Comparison of ENCODE assay signal across 26 mouse cellular contexts in the genomic region with DNA sequence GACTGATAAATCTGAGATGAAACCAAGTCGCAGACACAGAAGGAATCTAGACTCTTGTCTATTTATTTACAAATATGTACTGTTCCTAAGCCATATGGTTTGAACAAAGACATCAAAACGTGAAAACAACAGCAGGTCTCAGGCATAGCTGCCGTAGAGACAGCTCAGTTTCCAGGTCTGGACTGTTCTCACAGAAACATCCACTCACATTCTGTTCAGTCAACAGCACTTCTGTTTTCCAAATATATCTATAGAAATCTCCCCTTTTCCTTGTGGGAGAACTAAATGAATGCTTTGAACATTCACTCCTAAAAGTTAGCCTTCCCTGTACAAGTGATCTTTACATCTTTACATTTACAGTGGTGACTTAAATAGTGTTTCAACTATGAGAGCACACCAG.
DNase-seq lines count a peak whose midpoint lies in the region; ATAC-seq and TF ChIP-seq lines count a peak whose summit lies in the region.
"Had no signal": no experiment of that assay in that cellular context is flagged by ENCODE, and none has a peak within 500 bp of the region (broad histone marks: within the 10 kb centered on the region; RNA-seq: fewer than 3 reads in every experiment).

No protein-coding gene starts in this region.

- no peaks in the 10 kb centered on the region for H3K27me3 ChIP-seq in forebrain, embryonic 14.5 days (replicated peaks; ENCODE audit: control insufficient read depth, insufficient read depth, low read length)
- H3K27me3 ChIP-seq in forebrain, embryonic 11.5 days (ENCODE audit: control insufficient read depth, insufficient read depth, low read length): no peaks in the 10 kb centered on the region
- no peaks in the 10 kb centered on the region for H3K27me3 ChIP-seq in hindbrain, embryonic 16.5 days (replicated peaks; ENCODE audit: control insufficient read depth, insufficient read depth, low read length)
- H3K27me3 ChIP-seq: CH12.LX; embryonic facial prominence, embryonic 12.5 days; hindbrain, embryonic 15.5 days; kidney, embryonic 15.5 days; limb, embryonic 15.5 days; liver, embryonic 13.5 days; stomach, embryonic 15.5 days had no signal

- no peaks in the 10 kb centered on the region for H3K36me3 ChIP-seq in forebrain, embryonic 14.5 days (ENCODE audit: control insufficient read depth, insufficient read depth, low read length)
- no peaks in the 10 kb centered on the region for H3K36me3 ChIP-seq in forebrain, embryonic 11.5 days (ENCODE audit: control insufficient read depth, insufficient read depth, low read length)
- H3K36me3 ChIP-seq in hindbrain, embryonic 16.5 days (ENCODE audit: control insufficient read depth, insufficient read depth, low read length): no peaks in the 10 kb centered on the region
- H3K36me3 ChIP-seq: embryonic facial prominence, embryonic 12.5 days; hindbrain, embryonic 10.5 days; hindbrain, embryonic 15.5 days; kidney, embryonic 15.5 days; limb, embryonic 15.5 days; liver, embryonic 13.5 days; stomach, embryonic 15.5 days had no signal

- H3K4me2 ChIP-seq in forebrain, embryonic 14.5 days (ENCODE audit: low read length): no peak overlapping the region
- no peak overlapping the region for H3K4me2 ChIP-seq in forebrain, embryonic 11.5 days (ENCODE audit: low read depth, low read length, severe bottlenecking)
- no peak overlapping the region for H3K4me2 ChIP-seq in hindbrain, embryonic 16.5 days (ENCODE audit: low read length)
- H3K4me2 ChIP-seq: embryonic facial prominence, embryonic 12.5 days; hindbrain, embryonic 15.5 days; kidney, embryonic 15.5 days; limb, embryonic 15.5 days; liver, embryonic 13.5 days; stomach, embryonic 15.5 days had no signal

- no peaks in the 10 kb centered on the region for H3K9me3 ChIP-seq in forebrain, embryonic 14.5 days (replicated peaks; ENCODE audit: control insufficient read depth, low read length)
- no peaks in the 10 kb centered on the region for H3K9me3 ChIP-seq in forebrain, embryonic 11.5 days (ENCODE audit: control insufficient read depth, low read length)
- no peaks in the 10 kb centered on the region for H3K9me3 ChIP-seq in hindbrain, embryonic 16.5 days (ENCODE audit: control insufficient read depth, low read length)
- H3K9me3 ChIP-seq: embryonic facial prominence, embryonic 12.5 days; hindbrain, embryonic 10.5 days; hindbrain, embryonic 15.5 days; kidney, embryonic 15.5 days; limb, embryonic 15.5 days; liver, embryonic 13.5 days; stomach, embryonic 15.5 days had no signal

- H3K4me1 ChIP-seq in forebrain, embryonic 14.5 days (ENCODE audit: control insufficient read depth, insufficient read depth, low read length): no peaks in the 10 kb centered on the region
- H3K4me1 ChIP-seq in forebrain, embryonic 11.5 days (replicated peaks; ENCODE audit: control insufficient read depth, insufficient read depth, low read length): no peaks in the 10 kb centered on the region
- no peaks in the 10 kb centered on the region for H3K4me1 ChIP-seq in hindbrain, embryonic 16.5 days (ENCODE audit: control insufficient read depth, insufficient read depth, low read depth, low read length)
- H3K4me1 ChIP-seq: embryonic facial prominence, embryonic 12.5 days; hindbrain, embryonic 10.5 days; hindbrain, embryonic 15.5 days; kidney, embryonic 15.5 days; limb, embryonic 15.5 days; liver, embryonic 13.5 days; stomach, embryonic 15.5 days had no signal

- H3K4me3 ChIP-seq in forebrain, embryonic 14.5 days (ENCODE audit: low read depth, low read length): no peak overlapping the region
- no peak overlapping the region for H3K4me3 ChIP-seq in forebrain, embryonic 11.5 days (ENCODE audit: low read depth, low read length)
- no peak overlapping the region for H3K4me3 ChIP-seq in left cerebral cortex, adult 2 months
- H3K4me3 ChIP-seq in hindbrain, embryonic 16.5 days (ENCODE audit: low read length): no peak overlapping the region
- H3K4me3 ChIP-seq: embryonic facial prominence, embryonic 12.5 days; hindbrain, embryonic 10.5 days; hindbrain, embryonic 15.5 days; kidney, embryonic 15.5 days; limb, embryonic 15.5 days; liver, embryonic 13.5 days; stomach, embryonic 15.5 days had no signal

- intact Hi-C loops in left cerebral cortex, postnatal 25 days (cut with DNase I): no loop called here
- intact Hi-C loops in left cerebral cortex, adult 2 months (cut with DNase I): no loop called here

- no peak overlapping the region for H3K9ac ChIP-seq in forebrain, embryonic 14.5 days (ENCODE audit: low read length)
- H3K9ac ChIP-seq in forebrain, embryonic 11.5 days (ENCODE audit: low read length): no peak overlapping the region
- H3K9ac ChIP-seq in hindbrain, embryonic 16.5 days (ENCODE audit: low read depth, low read length): no peak overlapping the region
- H3K9ac ChIP-seq: embryonic facial prominence, embryonic 12.5 days; hindbrain, embryonic 15.5 days; kidney, embryonic 15.5 days; limb, embryonic 15.5 days; liver, embryonic 13.5 days; stomach, embryonic 15.5 days had no signal

- ATAC-seq in forebrain, embryonic 14.5 days: no peak
- ATAC-seq in forebrain, embryonic 11.5 days (replicated peaks; ENCODE audit: low FRiP score): no peak
- no peak for ATAC-seq in hindbrain, embryonic 16.5 days
- ATAC-seq: activated CD4-positive, CD25-positive, alpha-beta regulatory T cell, adult 4 months had no signal

- TF ChIP-seq CTCF in left cerebral cortex, adult 2 months (IDR thresholded peaks at IDR 0.05): no peak

- DNase-seq in forebrain, embryonic 14.5 days (ENCODE audit: low spot score): peak; percentile 11
- DNase-seq in forebrain, embryonic 11.5 days (ENCODE audit: low spot score): no peak
- DNase-seq in layer of hippocampus, adult 11-12 months (ENCODE audit: low spot score): peak; percentile 20
- no peak for DNase-seq in layer of hippocampus, adult 9-10 months (ENCODE audit: low spot score)
- peak; percentile 13 to 62 for DNase-seq in left cerebral cortex, postnatal 25 days (ENCODE audit: low spot score in 2 of 2)
- no peak for DNase-seq in left cerebral cortex, adult 2 months (ENCODE audit: extremely low spot score in 1 of 2, low spot score in 2 of 2)
- DNase-seq: adrenal gland, adult 2 months; adrenal gland, postnatal 36 days; embryo, embryonic 11 days; gastrocnemius, postnatal 14 days; heart, postnatal 14 days; kidney, adult 18-20 months; liver, embryonic 13.5 days; lung, adult 18-20 months; lung, postnatal 10 days; right cerebral cortex, postnatal 14 days; thymus, postnatal 14 days had no signal

- H3K27ac ChIP-seq in forebrain, embryonic 14.5 days (ENCODE audit: low read depth, low read length): no peak overlapping the region
- H3K27ac ChIP-seq in forebrain, embryonic 11.5 days (ENCODE audit: low read depth, low read length): no peak overlapping the region
- no peak overlapping the region; the same call in 1 of the 2 replicates for H3K27ac ChIP-seq in left cerebral cortex, adult 2 months
- no peak overlapping the region for H3K27ac ChIP-seq in hindbrain, embryonic 16.5 days (ENCODE audit: low read depth, low read length)
- H3K27ac ChIP-seq: embryonic facial prominence, embryonic 12.5 days; hindbrain, embryonic 10.5 days; hindbrain, embryonic 15.5 days; kidney, embryonic 15.5 days; limb, embryonic 15.5 days; liver, embryonic 13.5 days; stomach, embryonic 15.5 days had no signal

- 59% methylated on average over 3 of the region's 3 CpGs for WGBS in forebrain, embryonic 14.5 days
- WGBS in forebrain, embryonic 11.5 days: 76% methylated on average over 3 of the region's 3 CpGs
- 62% methylated on average over 3 of the region's 3 CpGs for WGBS in hindbrain, embryonic 16.5 days

Comparison
In these comparisons a context has a peak if more than half of its experiments do, and no peak if none do; other contexts are left out.
1. DNase-seq: peak in forebrain, embryonic 14.5 days (single experiment), layer of hippocampus, adult 11-12 months (single experiment) and left cerebral cortex, postnatal 25 days (2 of 2); none in forebrain, embryonic 11.5 days (single experiment), layer of hippocampus, adult 9-10 months (single experiment) and left cerebral cortex, adult 2 months (0 of 2).